Comparison of ENCODE assay signal across 14 mouse cellular contexts in the genomic region with DNA sequence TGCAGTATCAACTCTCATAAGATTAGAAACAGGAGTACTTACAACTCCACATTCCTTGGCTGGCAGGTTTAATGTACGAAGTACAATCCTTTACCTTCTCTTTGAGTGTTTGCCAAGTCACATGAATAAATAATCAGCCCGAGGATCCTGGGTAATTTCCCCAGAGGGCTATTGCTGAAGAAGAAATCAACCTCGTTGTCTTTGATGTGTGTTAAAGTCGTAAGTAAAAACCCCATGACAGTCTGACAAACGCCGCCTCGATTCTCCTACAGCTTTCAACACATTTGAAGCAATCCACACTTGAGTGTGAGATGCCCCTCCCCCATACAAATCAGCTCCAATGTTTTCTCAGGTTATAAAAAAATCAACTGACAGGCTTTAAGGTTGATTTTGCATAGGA. TPM values are rescaled to one million over a fixed set of nuclear protein-coding genes. Genes with fewer than 3 reads are reported as not detected.
DNase-seq lines count a peak whose midpoint lies in the region; ATAC-seq and TF ChIP-seq lines count a peak whose summit lies in the region.
"Had no signal": no experiment of that assay in that cellular context is flagged by ENCODE, and none has a peak within 500 bp of the region (broad histone marks: within the 10 kb centered on the region; RNA-seq: fewer than 3 reads in every experiment).

No protein-coding gene starts in this region.

- DNase-seq in hindbrain, embryonic 10.5 days (ENCODE audit: low spot score): no peak
- DNase-seq in brain, adult 2 months (ENCODE audit: low read depth, low spot score): peak; percentile 34
- peak; percentile 85 for DNase-seq in brain, embryonic 14.5 days (ENCODE audit: low read depth)
- DNase-seq in Muller cell, postnatal 12 days (ENCODE audit: inconsistent ontology term): no peak
- DNase-seq in adrenal gland, postnatal 4 days (ENCODE audit: low spot score in 2 of 2): no peak
- DNase-seq: cerebellum, adult 18-20 months; gastrocnemius, adult 2 months; liver, embryonic 13.5 days; lung, postnatal 14 days; right cerebral cortex, postnatal 25 days had no signal

- peaks cover 14% of the 10 kb centered on the region for H3K4me1 ChIP-seq in hindbrain, embryonic 13.5 days (replicated peaks)
- H3K4me1 ChIP-seq in hindbrain, embryonic 10.5 days (replicated peaks): 0 out of 2 replicates have a peak, but pooled peaks cover 3% of the 10 kb centered on the region
- H3K4me1 ChIP-seq in midbrain, embryonic 15.5 days: peaks cover 5% of the 10 kb centered on the region; the same call in 1 of the 2 replicates
- H3K4me1 ChIP-seq: liver, embryonic 13.5 days had no signal

- no peak overlapping the region for H3K4me2 ChIP-seq in hindbrain, embryonic 13.5 days
- H3K4me2 ChIP-seq in midbrain, embryonic 15.5 days: no peak overlapping the region
- H3K4me2 ChIP-seq: kidney, embryonic 15.5 days; liver, embryonic 13.5 days had no signal

- H3K27ac ChIP-seq in hindbrain, embryonic 13.5 days: peak overlapping the region; percentile 58; the same call in 1 of the 2 replicates
- H3K27ac ChIP-seq in hindbrain, embryonic 10.5 days: no peak overlapping the region
- H3K27ac ChIP-seq in midbrain, embryonic 15.5 days: peak overlapping the region; percentile 48
- H3K27ac ChIP-seq: gastrocnemius, adult 2 months; heart, embryonic 10.5 days; kidney, embryonic 15.5 days; liver, embryonic 13.5 days had no signal

- TF ChIP-seq POLR2A in brain, embryonic 14.5 days (IDR thresholded peaks at IDR 0.05; ENCODE audit: borderline replicate concordance, extremely low read depth, insufficient read depth, insufficient read length, poor library complexity, severe bottlenecking): no peak

- TF ChIP-seq CTCF in brain, embryonic 14.5 days (IDR thresholded peaks at IDR 0.05; ENCODE audit: borderline replicate concordance, extremely low read depth, insufficient read depth, insufficient read length): no peak

- ATAC-seq in hindbrain, embryonic 13.5 days (ENCODE audit: low FRiP score): no peak
- peak; percentile 76 for ATAC-seq in midbrain, embryonic 15.5 days (replicated peaks)

- 36% methylated on average over 7 of the region's 7 CpGs for WGBS in hindbrain, embryonic 13.5 days
- WGBS in hindbrain, embryonic 10.5 days: 65% methylated on average over 7 of the region's 7 CpGs
- WGBS in midbrain, embryonic 15.5 days: 35% methylated on average over 7 of the region's 7 CpGs

- no peaks in the 10 kb centered on the region for H3K27me3 ChIP-seq in hindbrain, embryonic 13.5 days
- no peaks in the 10 kb centered on the region for H3K27me3 ChIP-seq in hindbrain, embryonic 10.5 days (ENCODE audit: insufficient read depth, poor library complexity, severe bottlenecking)
- no peaks in the 10 kb centered on the region for H3K27me3 ChIP-seq in midbrain, embryonic 15.5 days (replicated peaks)
- H3K27me3 ChIP-seq: kidney, embryonic 15.5 days; liver, embryonic 13.5 days had no signal

- no peak overlapping the region for H3K9ac ChIP-seq in hindbrain, embryonic 13.5 days
- no peak overlapping the region for H3K9ac ChIP-seq in midbrain, embryonic 15.5 days
- H3K9ac ChIP-seq: kidney, embryonic 15.5 days; liver, embryonic 13.5 days had no signal

- H3K9me3 ChIP-seq in hindbrain, embryonic 13.5 days: no peaks in the 10 kb centered on the region
- no peaks in the 10 kb centered on the region for H3K9me3 ChIP-seq in hindbrain, embryonic 10.5 days
- H3K9me3 ChIP-seq in midbrain, embryonic 15.5 days: no peaks in the 10 kb centered on the region
- H3K9me3 ChIP-seq: heart, embryonic 10.5 days; kidney, embryonic 15.5 days; liver, embryonic 13.5 days had no signal

- H3K36me3 ChIP-seq in hindbrain, embryonic 13.5 days: peaks cover 21% of the 10 kb centered on the region
- H3K36me3 ChIP-seq in hindbrain, embryonic 10.5 days: no peaks in the 10 kb centered on the region
- 0 out of 2 replicates have a peak, but pooled peaks cover under 1% of the 10 kb centered on the region for H3K36me3 ChIP-seq in midbrain, embryonic 15.5 days (replicated peaks)
- H3K36me3 ChIP-seq: heart, embryonic 10.5 days; kidney, embryonic 15.5 days; liver, embryonic 13.5 days had no signal

- no peak overlapping the region for H3K4me3 ChIP-seq in hindbrain, embryonic 13.5 days
- H3K4me3 ChIP-seq in hindbrain, embryonic 10.5 days: no peak overlapping the region
- no peak overlapping the region for H3K4me3 ChIP-seq in midbrain, embryonic 15.5 days
- H3K4me3 ChIP-seq: gastrocnemius, adult 2 months; heart, embryonic 10.5 days; kidney, embryonic 15.5 days; liver, embryonic 13.5 days had no signal

RNA-seq across cellular contexts. Expression of gene Elmod1, which starts 44.2 kb away (rescaled TPM):
- polyA plus RNA-seq in hindbrain, embryonic 13.5 days (2015; fragmentation: Nextera tagmentation; extraction: Ambion mirVana): 18.4 and 19.7 TPM in 2 replicates
- 0.80 and 1.2 TPM in 2 replicates for polyA plus RNA-seq in hindbrain, embryonic 10.5 days (2016; fragmentation: Nextera tagmentation; extraction: Ambion mirVana)
- polyA plus RNA-seq in brain, embryonic 14.5 days (2012; rRNA removed): 55.4 and 55.5 TPM in 2 replicates
- 17.9 and 22.6 TPM in 2 replicates for polyA plus RNA-seq in midbrain, embryonic 15.5 days (2015; fragmentation: Nextera tagmentation; extraction: Ambion mirVana)
- 1 to 10 TPM; 4.0 to 5.4 TPM for total RNA-seq in adrenal gland, postnatal 4 days (2021)
- polyA plus RNA-seq: heart, embryonic 10.5 days had no signal

Comparison
In these comparisons a context has a peak if more than half of its experiments do, and no peak if none do; other contexts are left out.
1. DNase-seq: peak in brain, adult 2 months (single experiment) and brain, embryonic 14.5 days (single experiment); none in hindbrain, embryonic 10.5 days (single experiment), Muller cell, postnatal 12 days (single experiment) and adrenal gland, postnatal 4 days (0 of 2).